Mouse (Mus musculus) neural tube, embryonic 11.5 days (tissue): ENCODE measurements around the gene Pde4d. TPM values are rescaled to one million over a fixed set of nuclear protein-coding genes. Genes with fewer than 3 reads are reported as not detected.

Experiments used
- ATAC-seq: fragments of 200-750 bp; cut with Nextera tagmentation; 2 replicates; pipeline ENCODE4 v1.8.0; 2017; ENCODE audit warnings: moderate number of reproducible peaks, mild to moderate bottlenecking, moderate TSS enrichment, moderate library complexity; ENCODE audit not compliant: insufficient read depth, low FRiP score, low TSS enrichment
- DNase-seq: peaks from one replicate; pipeline ENCODE4 v3.0.0-alpha.2; 2015; ENCODE audit warnings: low spot score
- H3K27ac ChIP-seq: fragments of 300-500 bp; sonication (generic); 2 replicates; pipeline ENCODE4 v1.5.1; 2014; ENCODE audit warnings: low read depth, mild to moderate bottlenecking, low read length
- H3K27me3 ChIP-seq: fragments of 300-500 bp; sonication (generic); 2 replicates; pipeline ENCODE4 v1.6.1; 2014; ENCODE audit warnings: mild to moderate bottlenecking, low read length, mixed read lengths; ENCODE audit not compliant: control insufficient read depth, insufficient read depth
- H3K36me3 ChIP-seq: fragments of 300-500 bp; sonication (generic); 2 replicates; pipeline ENCODE4 v1.6.1; 2014; ENCODE audit warnings: mild to moderate bottlenecking, low read length, moderate library complexity, mixed read lengths; ENCODE audit not compliant: control insufficient read depth, insufficient read depth
- H3K4me1 ChIP-seq: fragments of 300-500 bp; sonication (generic); 2 replicates; pipeline ENCODE4 v1.6.1; 2014; ENCODE audit warnings: low read length, mixed read lengths; ENCODE audit not compliant: control insufficient read depth, insufficient read depth
- H3K4me2 ChIP-seq: fragments of 300-500 bp; sonication (generic); 2 replicates; pipeline ENCODE4 v1.6.1; 2014; ENCODE audit warnings: low read depth, mild to moderate bottlenecking, moderate library complexity
- H3K4me3 ChIP-seq: fragments of 300-500 bp; sonication (generic); 2 replicates; pipeline ENCODE4 v1.5.1; 2014; ENCODE audit warnings: low read depth, low read length
- H3K9ac ChIP-seq: fragments of 300-500 bp; sonication (generic); 2 replicates; pipeline ENCODE4 v1.6.1; 2014; ENCODE audit warnings: mild to moderate bottlenecking, low read length
- H3K9me3 ChIP-seq: fragments of 300-500 bp; sonication (generic); 2 replicates; pipeline ENCODE4 v1.6.1; 2016; ENCODE audit warnings: low read length; ENCODE audit not compliant: control insufficient read depth
- WGBS: fragments of 180-500 bp; shearing (Covaris S2); extraction: QIAGEN DNeasy Blood & Tissue Kit; methylation state at CpG from one replicate; pipeline ENCODE4 v1.1.7; 2014; 5-methylcytosine and 5-hydroxymethylcytosine counted together
- polyA plus RNA-seq: library from polyadenylated mRNA; unstranded; fragments of >200 nt; fragmentation: Nextera tagmentation; extraction: Ambion mirVana; gene quantifications from 2 replicates; pipeline ENCODE4 v1.2.1, GENCODE M21; 2014

Gene Pde4d
- polyA plus RNA-seq, 1 experiment from 2014 or later = 11.1 TPM

GRCm38 (mm10) chr13:109624772-109625349 lies 1175.1 kb downstream of the Pde4d start:
- ATAC-seq = no peak
- 93% methylated on average over 11 of the region's 11 CpGs for WGBS

GRCm38 (mm10) chr13:109625466-109626129 lies 1175.8 kb downstream of the Pde4d start:
- ATAC-seq (no peak), DNase-seq (no peak)
- no peak overlapping the region for H3K4me2 ChIP-seq
- no peaks in the 10 kb centered on the region for H3K9me3 ChIP-seq
- no peak overlapping the region for H3K9ac ChIP-seq
- no peaks in the 10 kb centered on the region for H3K27me3 ChIP-seq
- no peak overlapping the region for H3K27ac ChIP-seq
- no peaks in the 10 kb centered on the region for H3K4me1 ChIP-seq
- WGBS = 91% methylated on average over 18 of the region's 18 CpGs
- no peaks in the 10 kb centered on the region for H3K36me3 ChIP-seq
- H3K4me3 ChIP-seq = no peak overlapping the region

More at GRCm38 (mm10) chr13:109624772-109625349, 1175.1 kb downstream of the Pde4d start:
- no peaks in the 10 kb centered on the region for H3K27me3 ChIP-seq
- H3K9ac ChIP-seq = no peak overlapping the region
- DNase-seq = no peak
- no peak overlapping the region for H3K27ac ChIP-seq
- H3K4me2 ChIP-seq = no peak overlapping the region
- H3K9me3 ChIP-seq = no peaks in the 10 kb centered on the region
- H3K4me3 ChIP-seq = no peak overlapping the region
- no peaks in the 10 kb centered on the region for H3K36me3 ChIP-seq
- no peaks in the 10 kb centered on the region for H3K4me1 ChIP-seq

GRCm38 (mm10) chr13:109627265-109627664 lies 1177.5 kb downstream of the Pde4d start:
- 75% methylated on average over 2 of the region's 2 CpGs for WGBS
- Histone ChIP-seq H3K9me3 (no peaks in the 10 kb centered on the region), H3K4me2 (no peak overlapping the region), H3K4me3 (no peak overlapping the region), H3K4me1 (peaks cover 6% of the 10 kb centered on the region), H3K9ac (no peak overlapping the region), H3K36me3 (no peaks in the 10 kb centered on the region), H3K27ac (no peak overlapping the region), H3K27me3 (no peaks in the 10 kb centered on the region)
- DNase-seq = no peak
- no peak for ATAC-seq

GRCm38 (mm10) chr13:109628606-109629005 lies 1178.9 kb downstream of the Pde4d start:
- Histone ChIP-seq H3K4me3 (no peak overlapping the region), H3K27me3 (no peaks in the 10 kb centered on the region), H3K4me1 (peaks cover 11% of the 10 kb centered on the region), H3K27ac (no peak overlapping the region), H3K4me2 (no peak overlapping the region), H3K9ac (no peak overlapping the region), H3K9me3 (no peaks in the 10 kb centered on the region), H3K36me3 (no peaks in the 10 kb centered on the region)
- ATAC-seq (no peak), DNase-seq (no peak)
- 89% methylated on average over 4 of the region's 4 CpGs for WGBS

GRCm38 (mm10) chr13:109629216-109629615 lies 1179.5 kb downstream of the Pde4d start:
- DNase-seq = no peak
- H3K9ac ChIP-seq = no peak overlapping the region
- H3K36me3 ChIP-seq = no peaks in the 10 kb centered on the region
- H3K4me3 ChIP-seq = no peak overlapping the region
- peaks cover 11% of the 10 kb centered on the region for H3K4me1 ChIP-seq
- 86% methylated on average over 5 of the region's 5 CpGs for WGBS
- no peak overlapping the region for H3K27ac ChIP-seq
- H3K27me3 ChIP-seq = no peaks in the 10 kb centered on the region
- no peaks in the 10 kb centered on the region for H3K9me3 ChIP-seq
- no peak for ATAC-seq
- H3K4me2 ChIP-seq = no peak overlapping the region

GRCm38 (mm10) chr13:109631399-109632026 lies 1181.8 kb downstream of the Pde4d start:
- no peaks in the 10 kb centered on the region for H3K9me3 ChIP-seq
- WGBS = 37% methylated on average over 10 of the region's 10 CpGs

GRCm38 (mm10) chr13:109632387-109633036 lies 1182.8 kb downstream of the Pde4d start:
- Histone ChIP-seq H3K27me3 (no peaks in the 10 kb centered on the region), H3K27ac (0 out of 2 replicates have a peak overlapping the region, but pooled peaks have one; percentile 9), H3K4me3 (no peak overlapping the region), H3K9me3 (no peaks in the 10 kb centered on the region), H3K4me2 (no peak overlapping the region), H3K9ac (no peak overlapping the region), H3K36me3 (no peaks in the 10 kb centered on the region), H3K4me1 (peaks cover 11% of the 10 kb centered on the region)
- 3% methylated on average over 7 of the region's 7 CpGs for WGBS
- DNase-seq (no peak), ATAC-seq (0 out of 2 replicates have a peak, but pooled peaks have one; percentile 38)

More at GRCm38 (mm10) chr13:109631399-109632026, 1181.8 kb downstream of the Pde4d start:
- ATAC-seq = no peak
- H3K4me1 ChIP-seq = peaks cover 11% of the 10 kb centered on the region
- H3K27ac ChIP-seq = no peak overlapping the region
- H3K4me3 ChIP-seq = no peak overlapping the region
- no peaks in the 10 kb centered on the region for H3K27me3 ChIP-seq
- no peak for DNase-seq
- no peak overlapping the region for H3K4me2 ChIP-seq
- no peaks in the 10 kb centered on the region for H3K36me3 ChIP-seq
- H3K9ac ChIP-seq = no peak overlapping the region

GRCm38 (mm10) chr13:109633037-109633418 lies 1183.3 kb downstream of the Pde4d start:
- Histone ChIP-seq H3K9ac (no peak overlapping the region), H3K27me3 (no peaks in the 10 kb centered on the region), H3K4me2 (no peak overlapping the region), H3K36me3 (no peaks in the 10 kb centered on the region), H3K9me3 (no peaks in the 10 kb centered on the region), H3K27ac (0 out of 2 replicates have a peak overlapping the region, but pooled peaks have one; percentile 9), H3K4me1 (peaks cover 11% of the 10 kb centered on the region), H3K4me3 (no peak overlapping the region)
- 7% methylated on average over 3 of the region's 3 CpGs for WGBS
- peak; percentile 51 for ATAC-seq
- no peak for DNase-seq
